Mouse (Mus musculus): Measurements from ENCODE around the gene Cfap45. TPM values are rescaled to one million over a fixed set of nuclear protein-coding genes. Genes with fewer than 3 reads are reported as not detected.

Cfap45 gene
- polyA plus RNA-seq (2015; fragmentation: Nextera tagmentation; extraction: Ambion mirVana), result 0.21 and 0.40 TPM in 2 replicates

DNA sequence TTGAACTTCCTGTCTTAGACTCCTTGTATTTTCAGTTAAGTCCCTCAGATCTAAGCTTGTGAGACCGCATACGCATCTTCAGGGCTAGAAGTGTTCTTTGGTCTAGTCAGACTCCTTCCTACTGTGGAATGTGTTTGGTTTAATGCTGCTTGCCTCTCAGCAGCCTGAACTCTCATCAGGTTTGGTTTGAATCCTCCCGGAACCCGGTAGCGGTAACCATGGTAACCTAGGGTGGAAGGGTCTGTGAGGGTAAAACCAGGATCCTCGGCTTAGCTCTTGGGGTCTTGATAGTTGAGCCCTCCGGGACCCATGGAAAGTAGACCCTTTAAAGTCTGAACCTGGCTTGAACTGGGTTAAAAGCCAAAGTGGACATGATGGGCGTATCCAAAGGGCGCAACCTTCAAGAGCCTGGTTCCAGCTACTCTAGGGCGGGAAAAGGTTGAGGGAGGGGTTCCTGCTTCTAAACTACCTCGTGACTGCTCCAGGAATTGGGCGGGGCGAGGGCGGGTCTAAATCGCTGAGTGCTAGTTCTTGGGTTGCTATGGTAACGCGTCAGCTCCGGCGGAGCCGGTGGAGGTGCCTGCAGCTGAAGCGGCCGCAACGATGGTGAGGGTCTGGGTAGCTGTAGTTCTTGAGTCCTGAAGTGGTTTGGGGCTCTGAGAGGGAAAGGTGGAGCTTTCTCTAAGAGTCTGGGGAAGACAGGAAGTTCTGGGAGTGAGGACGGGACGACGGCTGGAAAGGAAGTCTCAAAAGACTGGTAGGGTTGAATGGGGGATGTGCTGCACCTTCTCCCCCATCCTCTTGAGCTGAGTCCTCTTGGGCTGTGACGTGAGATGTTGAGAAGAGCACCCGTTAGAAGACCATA, at the start of gene Cfap45:
Cfap45 (plus strand) TSS at position 226 of the 865 bp plus-strand sequence.
- no peak within 1 kb of the TSS for H3K27ac ChIP-seq (ENCODE audit: low read length)
- H3K9ac ChIP-seq (ENCODE audit: low read depth, low read length), result no peak within 1 kb of the TSS
- peak within 1 kb of the TSS; percentile 52 for H3K4me2 ChIP-seq (ENCODE audit: low read depth, low read length)
- peak within 1 kb of the TSS; percentile 32 for H3K4me3 ChIP-seq (ENCODE audit: low read depth, low read length)
- 3% methylated on average over 28 of the region's 28 CpGs for WGBS (ENCODE audit: insufficient replicate concordance)
- peak; percentile 45 for ATAC-seq (ENCODE audit: low read depth)
- H3K27me3 ChIP-seq (ENCODE audit: control insufficient read depth, insufficient read depth, low read depth, low read length), result peaks cover 8% of the 10 kb centered on the region
- H3K36me3 ChIP-seq (ENCODE audit: control insufficient read depth, insufficient read depth), result no peaks in the 10 kb centered on the region
- peaks cover 11% of the 10 kb centered on the region for H3K4me1 ChIP-seq (ENCODE audit: control insufficient read depth, low read depth, low read length)
- no peaks in the 10 kb centered on the region for H3K9me3 ChIP-seq (replicated peaks; ENCODE audit: control insufficient read depth, low read length)

DNA sequence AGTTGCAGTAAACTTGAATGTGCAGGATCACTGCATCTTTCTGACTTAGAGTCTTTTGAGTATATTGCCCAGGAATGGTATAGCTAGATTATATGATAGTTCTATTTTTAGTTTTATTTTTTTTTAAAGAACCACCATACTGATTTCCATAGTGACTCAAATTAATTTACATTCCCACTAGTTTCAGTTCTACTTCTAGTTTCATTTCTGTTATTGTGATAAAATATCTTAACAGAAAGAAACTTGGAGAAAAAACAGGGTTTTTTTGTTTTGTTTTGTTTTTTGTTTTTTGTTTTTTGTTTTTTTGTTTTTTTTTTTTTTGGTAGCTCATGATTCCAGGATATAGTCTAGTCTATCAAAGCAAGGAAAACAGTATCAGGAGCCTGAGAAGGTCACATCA, 47.7 kb upstream of the Cfap45 start:
- ATAC-seq (ENCODE audit: low read depth), result no peak
- H3K36me3 ChIP-seq (ENCODE audit: control insufficient read depth, insufficient read depth), result no peaks in the 10 kb centered on the region
- H3K27me3 ChIP-seq (ENCODE audit: control insufficient read depth, insufficient read depth, low read depth, low read length), result no peaks in the 10 kb centered on the region
- H3K4me1 ChIP-seq (ENCODE audit: control insufficient read depth, low read depth, low read length), result peaks cover 6% of the 10 kb centered on the region; the same call in 1 of the 2 replicates
- no peak overlapping the region for H3K4me2 ChIP-seq (ENCODE audit: low read depth, low read length)
- H3K4me3 ChIP-seq (ENCODE audit: low read depth, low read length), result no peak overlapping the region
- H3K9ac ChIP-seq (ENCODE audit: low read depth, low read length), result no peak overlapping the region
- H3K27ac ChIP-seq (ENCODE audit: low read length), result no peak overlapping the region
- H3K9me3 ChIP-seq (replicated peaks; ENCODE audit: control insufficient read depth, low read length), result no peaks in the 10 kb centered on the region

DNA sequence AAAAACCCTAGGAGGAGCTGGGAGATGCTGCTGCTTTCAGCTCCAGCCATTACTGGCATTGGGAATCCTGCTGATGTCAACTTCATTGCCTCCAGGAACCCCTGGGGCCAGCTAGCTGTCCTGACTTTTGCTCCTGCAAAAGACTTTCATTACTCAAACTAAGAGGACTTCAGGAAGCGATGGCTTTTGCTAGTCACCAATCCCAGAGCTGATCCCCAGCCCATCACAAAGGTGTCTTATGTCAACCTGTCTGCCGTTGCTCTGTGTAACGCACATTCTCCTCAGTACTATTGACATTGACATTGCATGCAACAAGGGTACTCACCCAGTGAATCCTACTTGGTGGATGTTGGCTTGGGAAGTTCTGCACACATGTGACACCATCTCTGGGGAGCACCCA, 46.4 kb upstream of the Cfap45 start:
- ATAC-seq (ENCODE audit: low read depth), result no peak
- no peak overlapping the region for H3K27ac ChIP-seq (ENCODE audit: low read length)
- 65% methylated on average over 3 of the region's 3 CpGs for WGBS (ENCODE audit: insufficient replicate concordance)

DNA sequence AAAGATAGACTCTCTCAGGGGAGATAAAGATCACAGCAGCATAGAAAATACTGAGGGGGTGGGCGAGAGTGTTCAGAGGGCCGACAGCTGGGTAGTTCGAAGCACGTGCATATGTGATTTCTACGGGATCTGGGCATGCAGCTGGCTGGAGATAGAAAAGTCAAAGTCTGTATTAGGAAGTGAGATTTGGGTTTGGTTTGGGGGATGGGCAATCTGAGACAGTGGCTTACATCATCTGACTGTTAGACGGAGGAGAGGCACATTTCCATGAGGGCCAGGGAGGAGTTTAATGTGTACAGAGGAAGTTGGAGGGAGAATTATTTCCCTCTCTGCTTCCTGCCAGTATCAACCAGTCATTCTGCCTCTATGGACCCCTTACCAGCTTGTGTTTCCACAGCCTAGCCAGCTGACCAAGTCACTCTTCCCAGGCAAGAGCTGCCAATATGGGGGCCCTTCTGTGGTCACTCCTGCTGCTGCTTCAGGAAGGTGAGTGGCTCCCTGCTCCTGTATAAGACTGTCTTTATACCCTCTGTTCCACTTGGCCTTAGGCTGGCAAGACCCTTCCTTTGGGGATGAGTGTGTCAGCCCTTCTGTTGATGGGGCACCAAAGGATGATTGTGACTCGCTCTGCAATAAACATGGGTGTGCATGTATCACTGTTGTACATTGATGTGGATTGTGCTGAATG, 45.4 kb upstream of the Cfap45 start, which contains the start of gene Slamf9:
Slamf9 (plus strand) TSS at position 305 of the 688 bp plus-strand sequence.
- WGBS (ENCODE audit: insufficient replicate concordance), result 11% methylated on average over 7 of the region's 7 CpGs
- Histone ChIP-seq H3K27ac (ENCODE audit: low read length) (no peak within 1 kb of the TSS), H3K4me3 (ENCODE audit: low read depth, low read length) (no peak within 1 kb of the TSS), H3K4me1 (ENCODE audit: control insufficient read depth, low read depth, low read length) (peaks cover 6% of the 10 kb centered on the region; the same call in 1 of the 2 replicates), H3K36me3 (ENCODE audit: control insufficient read depth, insufficient read depth) (no peaks in the 10 kb centered on the region), H3K9ac (ENCODE audit: low read depth, low read length) (no peak within 1 kb of the TSS), H3K27me3 (ENCODE audit: control insufficient read depth, insufficient read depth, low read depth, low read length) (no peaks in the 10 kb centered on the region), H3K9me3 (replicated peaks; ENCODE audit: control insufficient read depth, low read length) (no peaks in the 10 kb centered on the region), H3K4me2 (ENCODE audit: low read depth, low read length) (no peak within 1 kb of the TSS)
- ATAC-seq (ENCODE audit: low read depth), result peak; percentile 69

More for the DNA sequence above, 46.4 kb upstream of the Cfap45 start:
- peaks cover 6% of the 10 kb centered on the region; the same call in 1 of the 2 replicates for H3K4me1 ChIP-seq (ENCODE audit: control insufficient read depth, low read depth, low read length)
- no peaks in the 10 kb centered on the region for H3K36me3 ChIP-seq (ENCODE audit: control insufficient read depth, insufficient read depth)
- H3K9me3 ChIP-seq (replicated peaks; ENCODE audit: control insufficient read depth, low read length), result no peaks in the 10 kb centered on the region
- H3K4me3 ChIP-seq (ENCODE audit: low read depth, low read length), result no peak overlapping the region
- H3K9ac ChIP-seq (ENCODE audit: low read depth, low read length), result no peak overlapping the region
- no peak overlapping the region for H3K4me2 ChIP-seq (ENCODE audit: low read depth, low read length)
- no peaks in the 10 kb centered on the region for H3K27me3 ChIP-seq (ENCODE audit: control insufficient read depth, insufficient read depth, low read depth, low read length)

DNA sequence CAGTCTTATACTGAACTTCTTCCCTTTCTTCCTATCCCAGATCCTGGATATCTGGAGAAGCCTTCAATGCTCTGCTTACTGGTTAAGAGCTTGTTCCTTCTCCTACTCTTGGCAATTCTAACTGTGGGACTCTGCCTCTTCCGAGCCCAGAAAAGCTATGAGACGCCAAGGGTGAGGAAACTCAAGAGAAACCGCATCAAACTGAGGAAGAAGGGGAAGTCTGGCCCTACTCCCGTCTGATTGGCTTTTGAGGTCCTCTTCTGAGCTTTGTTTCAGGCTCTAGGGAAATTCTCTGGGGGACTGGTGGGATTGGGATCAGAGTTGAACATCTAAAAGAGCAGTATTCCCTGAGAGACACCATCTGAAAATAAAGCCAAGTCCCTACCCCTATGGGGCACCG, 42.6 kb upstream of the Cfap45 start:
- H3K36me3 ChIP-seq (ENCODE audit: control insufficient read depth, insufficient read depth), result no peaks in the 10 kb centered on the region
- H3K27me3 ChIP-seq (ENCODE audit: control insufficient read depth, insufficient read depth, low read depth, low read length), result peaks cover 15% of the 10 kb centered on the region
- no peak overlapping the region for H3K9ac ChIP-seq (ENCODE audit: low read depth, low read length)
- no peak overlapping the region for H3K27ac ChIP-seq (ENCODE audit: low read length)
- no peak overlapping the region for H3K4me2 ChIP-seq (ENCODE audit: low read depth, low read length)
- H3K4me1 ChIP-seq (ENCODE audit: control insufficient read depth, low read depth, low read length), result peaks cover 8% of the 10 kb centered on the region
- H3K4me3 ChIP-seq (ENCODE audit: low read depth, low read length), result no peak overlapping the region
- no peaks in the 10 kb centered on the region for H3K9me3 ChIP-seq (replicated peaks; ENCODE audit: control insufficient read depth, low read length)
- ATAC-seq (ENCODE audit: low read depth), result no peak
- WGBS (ENCODE audit: insufficient replicate concordance), result 24% methylated on average over 5 of the region's 5 CpGs

DNA sequence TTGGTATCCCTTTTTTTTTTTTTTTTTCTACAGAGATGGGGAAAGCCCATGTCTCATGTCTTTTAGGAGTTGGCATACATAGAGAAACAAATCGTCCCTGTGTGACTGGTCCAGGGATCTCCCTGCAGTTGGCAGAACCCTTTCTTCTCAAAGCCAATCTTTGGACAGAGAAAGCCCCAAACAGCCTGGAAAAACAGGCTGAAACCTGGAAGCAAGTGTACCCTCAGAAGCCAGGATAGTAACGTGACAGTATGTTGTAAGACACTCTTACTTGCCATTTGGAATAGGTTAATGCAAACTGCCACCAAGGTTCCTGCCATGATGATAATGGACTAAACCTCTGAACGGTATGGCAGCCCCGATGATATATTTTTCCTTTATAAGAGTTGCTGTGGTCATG, 40.2 kb upstream of the Cfap45 start:
- H3K9me3 ChIP-seq (replicated peaks; ENCODE audit: control insufficient read depth, low read length), result no peaks in the 10 kb centered on the region
- peaks cover 15% of the 10 kb centered on the region for H3K27me3 ChIP-seq (ENCODE audit: control insufficient read depth, insufficient read depth, low read depth, low read length)
- H3K9ac ChIP-seq (ENCODE audit: low read depth, low read length), result no peak overlapping the region
- no peak overlapping the region for H3K4me3 ChIP-seq (ENCODE audit: low read depth, low read length)
- WGBS (ENCODE audit: insufficient replicate concordance), result 61% methylated on average over 4 of the region's 4 CpGs
- H3K27ac ChIP-seq (ENCODE audit: low read length), result no peak overlapping the region
- H3K36me3 ChIP-seq (ENCODE audit: control insufficient read depth, insufficient read depth), result no peaks in the 10 kb centered on the region
- H3K4me2 ChIP-seq (ENCODE audit: low read depth, low read length), result no peak overlapping the region
- peaks cover 4% of the 10 kb centered on the region for H3K4me1 ChIP-seq (ENCODE audit: control insufficient read depth, low read depth, low read length)
- no peak for ATAC-seq (ENCODE audit: low read depth)

DNA sequence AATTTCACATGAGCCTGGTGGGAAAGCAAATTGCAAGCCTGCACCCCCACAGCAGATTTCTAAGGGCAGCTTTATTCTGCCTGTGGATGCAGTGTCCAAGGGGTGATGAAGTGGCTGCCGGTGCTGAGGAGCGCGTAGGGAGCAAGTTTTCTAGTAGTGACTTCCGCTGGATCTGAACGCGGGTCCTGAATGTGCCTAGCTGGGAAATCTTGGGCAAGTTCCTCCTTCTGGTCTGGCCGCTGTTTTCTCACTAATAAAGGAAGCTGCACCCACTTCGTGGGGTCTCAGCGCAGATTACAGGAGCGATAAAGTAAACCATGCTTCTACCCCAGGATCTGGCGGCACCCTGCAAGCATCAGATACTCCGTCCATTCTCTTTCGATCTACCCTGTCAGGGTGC, 39.5 kb upstream of the Cfap45 start:
- Histone ChIP-seq H3K27ac (ENCODE audit: low read length) (no peak overlapping the region), H3K27me3 (ENCODE audit: control insufficient read depth, insufficient read depth, low read depth, low read length) (peaks cover 15% of the 10 kb centered on the region)
- no peak for ATAC-seq (ENCODE audit: low read depth)

DNA sequence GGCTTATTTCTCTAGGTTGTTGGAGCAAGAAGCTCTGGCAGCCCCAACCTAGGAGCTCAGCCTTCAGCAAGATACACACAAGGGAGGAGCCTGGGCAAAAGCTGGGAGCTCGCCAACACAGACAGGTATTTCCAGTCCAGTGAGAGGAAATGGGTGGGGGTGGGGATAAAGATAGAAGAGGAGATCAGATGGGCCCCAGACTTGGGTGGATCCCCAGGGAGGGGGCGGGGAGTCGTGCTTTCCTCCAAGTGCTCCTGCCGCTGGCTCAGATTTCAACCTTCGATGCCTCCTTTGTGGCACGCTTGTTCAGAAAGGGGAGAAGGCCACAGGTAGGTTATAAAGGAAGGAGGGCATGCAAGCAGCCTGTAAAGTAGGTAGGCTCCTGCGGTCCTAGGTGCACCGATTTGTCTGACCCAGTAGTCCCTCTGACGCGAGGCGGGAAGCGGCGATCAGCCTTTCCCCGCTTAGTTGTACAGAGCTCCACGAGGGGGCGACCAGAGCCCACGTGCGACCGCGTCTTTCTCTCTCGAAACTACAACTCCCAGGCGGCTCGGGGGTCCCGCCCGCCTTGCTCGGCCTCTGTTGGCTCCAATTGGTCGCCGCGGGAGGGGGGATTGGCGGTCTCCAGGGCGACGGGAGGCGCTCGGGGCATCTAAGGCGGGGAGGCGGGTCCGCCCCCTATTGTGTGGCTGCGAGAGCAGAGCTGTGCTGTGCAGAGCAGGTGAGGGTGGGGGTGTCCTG, 38.9 kb upstream of the Cfap45 start, which contains the start of gene Igsf9:
Igsf9 (plus strand) TSS at position 249 of the 741 bp plus-strand sequence.
- Histone ChIP-seq H3K4me1 (ENCODE audit: control insufficient read depth, low read depth, low read length) (peaks cover 2% of the 10 kb centered on the region), H3K9ac (ENCODE audit: low read depth, low read length) (peak within 1 kb of the TSS; percentile 17; the same call in 1 of the 2 replicates), H3K27me3 (ENCODE audit: control insufficient read depth, insufficient read depth, low read depth, low read length) (peaks cover 15% of the 10 kb centered on the region), H3K4me3 (ENCODE audit: low read depth, low read length) (peak within 1 kb of the TSS; percentile 47), H3K4me2 (ENCODE audit: low read depth, low read length) (peak within 1 kb of the TSS; percentile 60), H3K9me3 (replicated peaks; ENCODE audit: control insufficient read depth, low read length) (no peaks in the 10 kb centered on the region), H3K27ac (ENCODE audit: low read length) (peak within 1 kb of the TSS; percentile 28; the same call in 1 of the 2 replicates), H3K36me3 (ENCODE audit: control insufficient read depth, insufficient read depth) (no peaks in the 10 kb centered on the region)
- ATAC-seq (ENCODE audit: low read depth), result peak; percentile 87
- under 1% methylated on average over 38 of the region's 38 CpGs for WGBS (ENCODE audit: insufficient replicate concordance)

More for the DNA sequence above, 39.5 kb upstream of the Cfap45 start:
- 14% methylated on average over 13 of the region's 13 CpGs for WGBS (ENCODE audit: insufficient replicate concordance)
- H3K36me3 ChIP-seq (ENCODE audit: control insufficient read depth, insufficient read depth), result no peaks in the 10 kb centered on the region
- H3K9ac ChIP-seq (ENCODE audit: low read depth, low read length), result no peak overlapping the region
- peaks cover 2% of the 10 kb centered on the region for H3K4me1 ChIP-seq (ENCODE audit: control insufficient read depth, low read depth, low read length)
- no peak overlapping the region; the same call in 1 of the 2 replicates for H3K4me3 ChIP-seq (ENCODE audit: low read depth, low read length)
- H3K9me3 ChIP-seq (replicated peaks; ENCODE audit: control insufficient read depth, low read length), result no peaks in the 10 kb centered on the region
- H3K4me2 ChIP-seq (ENCODE audit: low read depth, low read length), result peak overlapping the region; percentile 60
